Mouse (Mus musculus) forebrain, postnatal 0 days (tissue): ENCODE measurements around the gene Fndc3b. TPM values are rescaled to one million over a fixed set of nuclear protein-coding genes. Genes with fewer than 3 reads are reported as not detected.

Source experiments
- ATAC-seq: fragments of 200-750 bp; cut with Nextera tagmentation; 2 replicates; pipeline ENCODE4 v1.8.0; 2017; ENCODE audit warnings: mild to moderate bottlenecking, moderate library complexity
- DNase-seq: peaks from one replicate; pipeline ENCODE4 v3.0.0-alpha.2; 2015
- H3K27ac ChIP-seq: fragments of 300-500 bp; sonication (generic); 2 replicates; pipeline ENCODE4 v1.5.1; 2014; ENCODE audit warnings: low read depth, mild to moderate bottlenecking, antibody characterized with exemption, low read length, moderate library complexity, mixed read lengths
- H3K27me3 ChIP-seq: fragments of 300-500 bp; sonication (generic); 2 replicates; pipeline ENCODE4 v1.6.1; 2014; ENCODE audit warnings: mild to moderate bottlenecking, low read length, mixed read lengths; ENCODE audit not compliant: insufficient read depth
- H3K36me3 ChIP-seq: fragments of 300-500 bp; sonication (generic); 2 replicates; pipeline ENCODE4 v1.6.1; 2014; ENCODE audit warnings: mild to moderate bottlenecking, moderate library complexity; ENCODE audit not compliant: insufficient read depth
- H3K4me1 ChIP-seq: fragments of 300-500 bp; sonication (generic); 2 replicates; pipeline ENCODE4 v1.6.1; 2014; ENCODE audit warnings: antibody characterized with exemption; ENCODE audit not compliant: insufficient read depth
- H3K4me2 ChIP-seq: fragments of 300-500 bp; sonication (generic); 2 replicates; pipeline ENCODE4 v1.6.1; 2014; ENCODE audit warnings: low read depth, mild to moderate bottlenecking, moderate library complexity
- H3K4me3 ChIP-seq: fragments of 300-500 bp; sonication (generic); 2 replicates; pipeline ENCODE4 v1.5.1; 2014; ENCODE audit warnings: low read depth, low read length, mixed read lengths
- H3K9ac ChIP-seq: fragments of 300-500 bp; sonication (generic); 2 replicates; pipeline ENCODE4 v1.6.1; 2014; ENCODE audit warnings: mild to moderate bottlenecking
- H3K9me3 ChIP-seq: fragments of 300-500 bp; sonication (generic); 2 replicates; pipeline ENCODE4 v1.6.1; 2016; ENCODE audit warnings: low read length
- CTCF ChIP-seq: sonication (generic); IDR thresholded peaks from 2 replicates; pipeline ENCODE4 v1.5.1; 2016; ENCODE audit warnings: antibody characterized with exemption, control low read depth, low read depth
- WGBS: fragments of 180-500 bp; shearing (Covaris S2); extraction: QIAGEN DNeasy Blood & Tissue Kit; methylation state at CpG from one replicate; pipeline ENCODE4 v1.1.7; 2014; 5-methylcytosine and 5-hydroxymethylcytosine counted together
- polyA plus RNA-seq: library from polyadenylated mRNA; unstranded; fragments of >200 nt; fragmentation: Nextera tagmentation; extraction: Ambion mirVana; gene quantifications from 2 replicates; pipeline ENCODE4 v1.2.1, GENCODE M21; 2015
- total RNA-seq: library from RNA; depleted of rRNA; stranded (reverse); fragments of >200 nt; gene quantifications from 2 replicates; pipeline ENCODE4 v1.2.3, GENCODE M21; 2014

The Fndc3b gene
- total and polyA plus RNA-seq, 2 experiments from 2014 or later, result 5.7 to 18.3 TPM

- no peak overlapping the region for H3K27ac ChIP-seq
- no peak for TF ChIP-seq CTCF
- no peaks in the 10 kb centered on the region for H3K9me3 ChIP-seq
Measured at GRCm38 (mm10) chr3:27530370-27530769, 180.7 kb downstream of the Fndc3b start.

GRCm38 (mm10) chr3:27529221-27530051, 181.7 kb downstream of the Fndc3b start:
- TF ChIP-seq CTCF, result no peak
- H3K9ac ChIP-seq, result no peak overlapping the region
- H3K9me3 ChIP-seq, result no peaks in the 10 kb centered on the region
- no peak overlapping the region for H3K4me3 ChIP-seq
- no peaks in the 10 kb centered on the region for H3K36me3 ChIP-seq
- no peaks in the 10 kb centered on the region for H3K4me1 ChIP-seq
- DNase-seq (no peak), ATAC-seq (no peak)
- H3K27ac ChIP-seq, result no peak overlapping the region
- no peak overlapping the region for H3K4me2 ChIP-seq
- no peaks in the 10 kb centered on the region for H3K27me3 ChIP-seq
- 88% methylated on average over 14 of the region's 14 CpGs for WGBS

More at GRCm38 (mm10) chr3:27530370-27530769, 180.7 kb downstream of the Fndc3b start:
- no peak for DNase-seq
- H3K4me1 ChIP-seq, result no peaks in the 10 kb centered on the region
- ATAC-seq, result no peak
- no peak overlapping the region for H3K4me2 ChIP-seq
- no peaks in the 10 kb centered on the region for H3K27me3 ChIP-seq
- no peak overlapping the region for H3K9ac ChIP-seq
- H3K36me3 ChIP-seq, result no peaks in the 10 kb centered on the region
- WGBS, result 69% methylated on average over 7 of the region's 7 CpGs
- no peak overlapping the region for H3K4me3 ChIP-seq

DNA sequence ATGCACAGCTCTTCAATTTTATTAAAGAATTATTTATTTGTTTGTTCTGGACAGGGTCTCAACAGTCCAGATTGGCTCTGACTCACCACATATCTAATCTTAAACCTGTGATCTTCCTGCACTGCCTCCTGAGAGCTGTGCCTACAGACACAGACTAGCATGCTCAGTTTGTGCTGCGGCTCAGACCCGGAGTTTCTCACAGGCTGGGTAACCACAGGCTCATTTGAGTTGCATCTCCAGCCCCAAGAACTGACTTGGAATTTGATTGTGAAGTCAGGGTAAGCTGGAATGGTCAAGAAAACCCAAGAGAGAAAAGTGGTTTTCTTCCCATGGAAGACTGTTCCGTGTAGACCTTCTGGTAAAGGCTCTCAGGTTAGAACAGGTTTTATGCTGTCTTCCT, 184.1 kb downstream of the Fndc3b start:
- Histone ChIP-seq H3K9me3 (no peaks in the 10 kb centered on the region), H3K4me2 (no peak overlapping the region), H3K27me3 (no peaks in the 10 kb centered on the region), H3K4me1 (no peaks in the 10 kb centered on the region), H3K36me3 (no peaks in the 10 kb centered on the region), H3K27ac (no peak overlapping the region), H3K9ac (no peak overlapping the region), H3K4me3 (no peak overlapping the region)
- WGBS, result 95% methylated on average over 3 of the region's 3 CpGs
- TF ChIP-seq CTCF, result no peak
- no peak for ATAC-seq
- DNase-seq, result no peak

GRCm38 (mm10) chr3:27523176-27523936, 187.8 kb downstream of the Fndc3b start:
- Histone ChIP-seq H3K9me3 (no peaks in the 10 kb centered on the region), H3K4me3 (no peak overlapping the region), H3K9ac (no peak overlapping the region), H3K27ac (no peak overlapping the region), H3K4me1 (no peaks in the 10 kb centered on the region), H3K4me2 (no peak overlapping the region), H3K36me3 (no peaks in the 10 kb centered on the region), H3K27me3 (no peaks in the 10 kb centered on the region)
- DNase-seq (no peak), ATAC-seq (no peak)
- TF ChIP-seq CTCF, result no peak
- WGBS, result 88% methylated on average over 12 of the region's 12 CpGs

DNA sequence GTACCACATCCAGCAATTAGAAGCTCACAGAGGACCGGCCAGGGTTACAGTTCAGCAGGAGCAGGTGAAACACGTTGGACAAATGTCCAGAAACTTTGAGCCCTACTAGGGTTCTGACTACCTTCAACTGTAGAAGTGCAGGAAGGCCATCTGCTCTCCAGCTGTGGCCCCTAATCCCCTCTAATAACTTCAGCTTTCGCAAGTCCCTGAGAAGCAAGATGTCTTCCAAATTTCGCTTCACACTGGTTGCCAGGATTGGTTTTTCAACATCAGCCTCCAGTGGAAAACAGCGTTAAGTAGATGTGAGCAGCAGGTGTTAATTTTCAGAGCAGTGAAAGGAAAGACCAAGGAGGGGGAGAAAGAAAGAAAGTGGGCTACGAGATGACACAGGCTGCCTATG, 190.7 kb downstream of the Fndc3b start:
- no peak for ATAC-seq
- Histone ChIP-seq H3K36me3 (no peaks in the 10 kb centered on the region), H3K9ac (no peak overlapping the region), H3K4me1 (no peaks in the 10 kb centered on the region), H3K4me2 (no peak overlapping the region), H3K27ac (no peak overlapping the region), H3K4me3 (no peak overlapping the region), H3K27me3 (no peaks in the 10 kb centered on the region), H3K9me3 (no peaks in the 10 kb centered on the region)
- no peak for TF ChIP-seq CTCF
- DNase-seq, result no peak
- 57% methylated on average over 6 of the region's 6 CpGs for WGBS

DNA sequence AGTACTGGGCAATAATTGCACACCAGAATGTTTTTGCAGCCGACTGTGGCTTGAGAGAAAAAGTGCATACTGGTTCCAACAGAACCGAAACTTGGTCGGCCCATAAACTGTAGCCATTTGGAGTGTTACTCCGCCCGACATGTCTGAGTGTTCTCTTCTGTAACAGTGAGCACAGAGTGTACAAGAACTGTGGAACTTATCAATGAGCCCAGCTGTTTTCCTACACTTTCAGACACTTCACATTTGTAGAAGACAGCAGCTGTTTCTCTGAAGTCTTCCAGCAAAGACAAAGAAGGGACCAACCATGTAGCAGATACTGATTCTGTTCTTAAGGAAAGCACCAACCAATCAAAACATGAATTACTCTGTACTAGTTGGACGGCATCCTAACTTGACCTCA, 191.6 kb downstream of the Fndc3b start:
- TF ChIP-seq CTCF, result no peak
- Histone ChIP-seq H3K27me3 (no peaks in the 10 kb centered on the region), H3K27ac (no peak overlapping the region), H3K4me1 (no peaks in the 10 kb centered on the region), H3K4me2 (no peak overlapping the region), H3K9ac (no peak overlapping the region), H3K4me3 (no peak overlapping the region), H3K9me3 (no peaks in the 10 kb centered on the region), H3K36me3 (no peaks in the 10 kb centered on the region)
- WGBS, result 90% methylated on average over 6 of the region's 6 CpGs
- ATAC-seq (no peak), DNase-seq (no peak)

GRCm38 (mm10) chr3:27518935-27519334, 192.2 kb downstream of the Fndc3b start:
- ATAC-seq (no peak), DNase-seq (no peak)
- Histone ChIP-seq H3K4me1 (no peaks in the 10 kb centered on the region), H3K27me3 (no peaks in the 10 kb centered on the region), H3K9ac (no peak overlapping the region), H3K4me2 (no peak overlapping the region), H3K9me3 (no peaks in the 10 kb centered on the region), H3K36me3 (no peaks in the 10 kb centered on the region), H3K27ac (no peak overlapping the region), H3K4me3 (no peak overlapping the region)
- TF ChIP-seq CTCF, result no peak
- 82% methylated on average over 9 of the region's 9 CpGs for WGBS
